Mouse (Mus musculus): ENCODE data around the gene Scnm1. TPM values are rescaled to one million over a fixed set of nuclear protein-coding genes. Genes with fewer than 3 reads are reported as not detected.

Gene Scnm1
- polyA plus RNA-seq, 1 experiment from 2014 or later, result 77.4 TPM

Small RNA genes within 50 kb of the gene (microRNA-seq; reads per million reads assigned to microRNA genes)
- not detected for gene Mir8099-1 (ENCODE audit: insufficient number of aligned reads)

Other genes with a start within 250 kb of the Scnm1 start
- gene Psmb4, start 247.1 kb downstream of the Scnm1 start, polyA plus RNA-seq (2014; fragmentation: Nextera tagmentation; extraction: Ambion mirVana), result 319 and 365 TPM in 2 replicates
- gene Selenbp1, start 201.0 kb downstream of the Scnm1 start, polyA plus RNA-seq (2014; fragmentation: Nextera tagmentation; extraction: Ambion mirVana), result 5.1 and 5.8 TPM in 2 replicates
- 8.1 and 10.1 TPM in 2 replicates for gene Rfx5, start 179.9 kb downstream of the Scnm1 start, polyA plus RNA-seq (2014; fragmentation: Nextera tagmentation; extraction: Ambion mirVana)
- gene Pi4kb, start 159.3 kb downstream of the Scnm1 start, polyA plus RNA-seq (2014; fragmentation: Nextera tagmentation; extraction: Ambion mirVana), result 23.1 and 23.9 TPM in 2 replicates
- gene Zfp687, start 118.6 kb downstream of the Scnm1 start, polyA plus RNA-seq (2014; fragmentation: Nextera tagmentation; extraction: Ambion mirVana), result 43.1 and 44.2 TPM in 2 replicates
- 312 and 325 TPM in 2 replicates for gene Psmd4, start 91.4 kb downstream of the Scnm1 start, polyA plus RNA-seq (2014; fragmentation: Nextera tagmentation; extraction: Ambion mirVana)
- gene Pip5k1a, start 27.1 kb downstream of the Scnm1 start, polyA plus RNA-seq (2014; fragmentation: Nextera tagmentation; extraction: Ambion mirVana), result 13.4 and 13.7 TPM in 2 replicates
- gene Vps72, start 23.0 kb downstream of the Scnm1 start, polyA plus RNA-seq (2014; fragmentation: Nextera tagmentation; extraction: Ambion mirVana), result 249 and 274 TPM in 2 replicates
- gene Tmod4, start 9.5 kb downstream of the Scnm1 start, polyA plus RNA-seq (2014; fragmentation: Nextera tagmentation; extraction: Ambion mirVana), result 0.37 and 0.75 TPM in 2 replicates
- gene Lysmd1, start 77 bp upstream of the Scnm1 start, polyA plus RNA-seq (2014; fragmentation: Nextera tagmentation; extraction: Ambion mirVana), result 11.7 and 12.4 TPM in 2 replicates
- gene Tnfaip8l2, start 8.3 kb upstream of the Scnm1 start, polyA plus RNA-seq (2014; fragmentation: Nextera tagmentation; extraction: Ambion mirVana), result 1.3 and 1.9 TPM in 2 replicates
- gene Sema6c, start 26.4 kb upstream of the Scnm1 start, polyA plus RNA-seq (2014; fragmentation: Nextera tagmentation; extraction: Ambion mirVana), result 17.6 and 19.9 TPM in 2 replicates
- gene Gabpb2, start 83.9 kb upstream of the Scnm1 start, polyA plus RNA-seq (2014; fragmentation: Nextera tagmentation; extraction: Ambion mirVana), result 8.9 and 10.8 TPM in 2 replicates
- gene Cdc42se1, start 94.7 kb upstream of the Scnm1 start, polyA plus RNA-seq (2014; fragmentation: Nextera tagmentation; extraction: Ambion mirVana), result 120 and 124 TPM in 2 replicates
- 75.2 and 89.8 TPM in 2 replicates for gene Mllt11, start 98.2 kb upstream of the Scnm1 start, polyA plus RNA-seq (2014; fragmentation: Nextera tagmentation; extraction: Ambion mirVana)
- gene Gm128, start 107.6 kb upstream of the Scnm1 start, polyA plus RNA-seq (2014; fragmentation: Nextera tagmentation; extraction: Ambion mirVana), result 0.17 and 0.21 TPM in 2 replicates
- gene Bnipl, start 117.2 kb upstream of the Scnm1 start, polyA plus RNA-seq (2014; fragmentation: Nextera tagmentation; extraction: Ambion mirVana), result 0.39 and 0.72 TPM in 2 replicates
- 34.2 and 35.4 TPM in 2 replicates for gene Mindy1, start 147.3 kb upstream of the Scnm1 start, polyA plus RNA-seq (2014; fragmentation: Nextera tagmentation; extraction: Ambion mirVana)
- gene Prune1, start 148.1 kb upstream of the Scnm1 start, polyA plus RNA-seq (2014; fragmentation: Nextera tagmentation; extraction: Ambion mirVana), result 26.4 and 28.5 TPM in 2 replicates
- gene Anxa9, start 173.2 kb upstream of the Scnm1 start, polyA plus RNA-seq (2014; fragmentation: Nextera tagmentation; extraction: Ambion mirVana), result 1.3 and 1.5 TPM in 2 replicates
- 111 and 122 TPM in 2 replicates for gene Cers2, start 180.8 kb upstream of the Scnm1 start, polyA plus RNA-seq (2014; fragmentation: Nextera tagmentation; extraction: Ambion mirVana)
- gene Setdb1, start 223.2 kb upstream of the Scnm1 start, polyA plus RNA-seq (2014; fragmentation: Nextera tagmentation; extraction: Ambion mirVana), result 74.9 and 76.7 TPM in 2 replicates

Data from forebrain, embryonic 11.5 days (tissue).